In the genomic region with DNA sequence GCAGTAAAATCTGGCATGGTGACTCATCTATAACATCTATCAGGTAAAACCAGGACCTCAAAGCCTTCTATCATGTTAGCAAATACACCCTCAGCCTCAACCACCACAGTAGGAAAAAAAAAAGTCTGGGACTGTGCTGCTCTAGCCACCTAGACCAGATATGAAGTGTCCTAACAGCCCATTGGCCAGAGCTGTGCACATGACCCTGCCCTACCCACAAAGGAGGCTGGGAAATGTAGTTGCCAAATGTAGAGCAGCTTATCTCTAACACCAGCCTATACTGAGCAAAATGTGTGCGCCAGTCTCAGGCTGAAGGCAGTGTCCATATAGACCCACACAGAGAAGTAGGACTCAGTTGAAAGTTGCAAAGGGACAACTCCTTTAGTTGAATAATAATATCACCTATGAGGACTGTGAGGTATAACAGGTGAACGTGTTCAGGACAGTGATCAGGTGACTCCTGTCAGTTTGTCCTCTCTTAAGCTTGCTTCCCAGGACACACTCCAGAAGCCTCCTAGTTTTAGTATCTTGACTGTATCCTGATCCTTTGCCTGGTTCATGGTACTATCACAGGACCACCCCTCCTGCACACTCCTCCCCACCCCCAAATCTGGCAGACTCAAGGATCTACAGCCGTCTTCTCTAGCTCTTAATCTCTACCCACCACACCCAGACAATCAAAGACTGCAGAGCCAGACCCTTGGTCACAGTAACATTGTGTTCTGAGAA, we compare ENCODE assay signal across 8 mouse cellular contexts. TPM values are rescaled to one million over a fixed set of nuclear protein-coding genes. Genes with fewer than 3 reads are reported as not detected.
DNase-seq lines count a peak whose midpoint lies in the region; ATAC-seq lines count a peak whose summit lies in the region.

No protein-coding gene starts in this region.

- no peaks in the 10 kb centered on the region for H3K36me3 ChIP-seq in midbrain, embryonic 14.5 days (ENCODE audit: control insufficient read depth, insufficient read depth, low read length)

- peaks cover 7% of the 10 kb centered on the region for H3K27me3 ChIP-seq in midbrain, embryonic 14.5 days (ENCODE audit: control insufficient read depth, insufficient read depth, low read length)

- no peak overlapping the region for H3K4me2 ChIP-seq in midbrain, embryonic 14.5 days (ENCODE audit: low read length)

- 0 out of 2 replicates have a peak, but pooled peaks cover under 1% of the 10 kb centered on the region for H3K4me1 ChIP-seq in midbrain, embryonic 14.5 days (ENCODE audit: control insufficient read depth, insufficient read depth, low read length)

- H3K9ac ChIP-seq in midbrain, embryonic 14.5 days (replicated peaks; ENCODE audit: low read length) = no peak overlapping the region

- peak; percentile 50 for DNase-seq in layer of hippocampus, adult 11-12 months (ENCODE audit: low spot score)
- DNase-seq in layer of hippocampus, adult 9-10 months (ENCODE audit: low spot score) = no peak
- DNase-seq in cerebellum, postnatal 25 days = peak; percentile 34 to 64
- peak; percentile 14 for DNase-seq in heart, adult 8-10 months (ENCODE audit: low spot score)
- peak; percentile 46 for DNase-seq in kidney, adult 18-20 months
- DNase-seq in liver = peak; percentile 70
- peak; percentile 68 for DNase-seq in midbrain, embryonic 14.5 days
- DNase-seq in spleen, postnatal 36 days (ENCODE audit: low spot score in 2 of 2) = peak; percentile 37 to 50

- H3K27ac ChIP-seq in midbrain, embryonic 14.5 days (replicated peaks; ENCODE audit: low read depth, low read length) = no peak overlapping the region

- ATAC-seq in midbrain, embryonic 14.5 days (ENCODE audit: low FRiP score, low TSS enrichment) = peak; percentile 74; the same call in 1 of the 2 replicates

- WGBS in midbrain, embryonic 14.5 days = 54% methylated on average over 3 of the region's 3 CpGs

- H3K4me3 ChIP-seq in midbrain, embryonic 14.5 days (replicated peaks; ENCODE audit: low read depth, low read length) = no peak overlapping the region

- no peaks in the 10 kb centered on the region for H3K9me3 ChIP-seq in midbrain, embryonic 14.5 days (ENCODE audit: control insufficient read depth, low read length)

RNA-seq across cellular contexts. Expression of a gene that starts 3.1 kb away (rescaled TPM):
- total RNA-seq in heart, adult 8-10 months (2022) = not detected
- 0.55 and 1.1 TPM in 2 replicates for polyA plus RNA-seq in midbrain, embryonic 14.5 days (2014; fragmentation: Nextera tagmentation; extraction: Ambion mirVana)

RNA-seq across cellular contexts. Expression of a gene that starts 26.6 kb away (rescaled TPM):
- total RNA-seq in heart, adult 8-10 months (2022) = 10 to 100 TPM; 10.3 to 18.2 (median 15.7) TPM
- polyA plus RNA-seq in midbrain, embryonic 14.5 days (2014; fragmentation: Nextera tagmentation; extraction: Ambion mirVana) = 18.4 and 28.5 TPM in 2 replicates

RNA-seq across cellular contexts. Expression of a gene that starts 57.5 kb away (rescaled TPM):
- 10 to 100 TPM; 67.1 to 86.9 (median 71.9) TPM for total RNA-seq in heart, adult 8-10 months (2022)
- polyA plus RNA-seq in midbrain, embryonic 14.5 days (2014; fragmentation: Nextera tagmentation; extraction: Ambion mirVana) = 53.0 and 60.4 TPM in 2 replicates
